Mouse (Mus musculus): ENCODE measurements around the gene Caap1. TPM values are rescaled to one million over a fixed set of nuclear protein-coding genes. Genes with fewer than 3 reads are reported as not detected.
A peak's percentile ranks its signal among the peaks of the same experiment; 100 is the strongest.

Caap1 gene
- polyA plus RNA-seq, 1 experiment from 2014 or later, result 25.3 TPM

DNA sequence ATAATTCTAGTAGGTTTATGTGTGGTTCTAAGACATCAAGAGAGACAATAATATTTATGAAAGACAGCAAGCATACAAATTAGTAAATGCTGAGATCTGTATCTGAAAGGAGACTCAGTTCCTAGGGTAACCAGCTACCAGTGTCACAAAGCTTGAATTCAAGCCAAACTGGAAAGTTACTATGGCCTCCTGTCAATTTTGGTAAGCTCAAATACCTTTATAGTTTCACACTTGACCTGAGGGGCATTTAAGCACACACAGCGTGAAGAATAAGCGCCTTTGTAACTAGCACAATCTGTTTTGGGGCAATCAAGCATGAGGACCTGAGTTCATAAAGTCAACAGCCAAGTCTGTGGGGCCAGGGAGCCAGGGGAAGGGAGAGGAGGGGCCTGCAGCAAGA, 2.7 kb upstream of the Caap1 start:
- H3K4me3 ChIP-seq, result no peak overlapping the region
- no peaks in the 10 kb centered on the region for H3K9me3 ChIP-seq (replicated peaks)

GRCm38 (mm10) chr4:94557145-94557544, 549 bp upstream of the Caap1 start:
- DNase-seq (ENCODE audit: low spot score), result no peak
- H3K4me1 ChIP-seq, result peaks cover 9% of the 10 kb centered on the region
- H3K27me3 ChIP-seq (ENCODE audit: low read depth, poor library complexity, severe bottlenecking), result no peaks in the 10 kb centered on the region
- H3K27ac ChIP-seq, result no peak overlapping the region
- peak overlapping the region; percentile 97 for H3K4me3 ChIP-seq
- no peaks in the 10 kb centered on the region for H3K36me3 ChIP-seq
- H3K9me3 ChIP-seq (replicated peaks), result no peaks in the 10 kb centered on the region
- WGBS, result 79% methylated on average over 7 of the region's 7 CpGs

More for the DNA sequence above, 2.7 kb upstream of the Caap1 start:
- DNase-seq (ENCODE audit: low spot score), result no peak
- 79% methylated on average over 2 of the region's 2 CpGs for WGBS
- Histone ChIP-seq H3K27ac (no peak overlapping the region), H3K27me3 (ENCODE audit: low read depth, poor library complexity, severe bottlenecking) (no peaks in the 10 kb centered on the region), H3K36me3 (no peaks in the 10 kb centered on the region), H3K4me1 (peaks cover 9% of the 10 kb centered on the region)

GRCm38 (mm10) chr4:94554955-94555494, 1.6 kb downstream of the Caap1 start:
- no peaks in the 10 kb centered on the region for H3K27me3 ChIP-seq (ENCODE audit: low read depth, poor library complexity, severe bottlenecking)
- H3K4me1 ChIP-seq, result peaks cover 9% of the 10 kb centered on the region
- peak overlapping the region; percentile 97 for H3K4me3 ChIP-seq
- 94% methylated on average over 5 of the region's 5 CpGs for WGBS
- H3K9me3 ChIP-seq (replicated peaks), result no peaks in the 10 kb centered on the region
- H3K27ac ChIP-seq, result no peak overlapping the region
- no peak for DNase-seq (ENCODE audit: low spot score)
- 0 out of 2 replicates have a peak, but pooled peaks cover 5% of the 10 kb centered on the region for H3K36me3 ChIP-seq

DNA sequence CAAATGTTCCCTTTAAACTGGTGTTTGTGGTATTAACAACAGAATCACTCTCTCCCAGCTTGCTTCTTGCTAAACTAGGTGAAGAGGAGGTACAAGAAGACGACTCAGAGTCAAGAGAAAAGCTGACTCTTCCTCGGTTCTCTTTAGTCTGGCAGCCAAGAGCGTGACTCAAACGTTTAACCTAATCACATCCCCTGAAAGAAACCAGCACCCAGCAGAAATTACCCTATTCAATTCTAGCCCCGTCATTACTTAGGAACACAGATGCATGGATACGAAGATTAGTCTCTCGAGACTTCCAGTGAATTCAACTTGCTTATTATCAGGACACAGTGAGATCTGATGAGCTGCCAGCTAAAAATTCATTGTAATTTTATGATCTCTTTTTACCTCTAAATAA, 12.3 kb downstream of the Caap1 start:
- Histone ChIP-seq H3K4me3 (no peak overlapping the region), H3K27me3 (ENCODE audit: low read depth, poor library complexity, severe bottlenecking) (no peaks in the 10 kb centered on the region)

GRCm38 (mm10) chr4:94543041-94543440, 13.6 kb downstream of the Caap1 start:
- H3K9me3 ChIP-seq (replicated peaks), result no peaks in the 10 kb centered on the region
- 90% methylated on average over 4 of the region's 4 CpGs for WGBS
- peaks cover 75% of the 10 kb centered on the region for H3K36me3 ChIP-seq
- DNase-seq (ENCODE audit: low spot score), result no peak
- H3K27me3 ChIP-seq (ENCODE audit: low read depth, poor library complexity, severe bottlenecking), result no peaks in the 10 kb centered on the region
- H3K4me1 ChIP-seq, result no peaks in the 10 kb centered on the region
- H3K4me3 ChIP-seq, result no peak overlapping the region
- H3K27ac ChIP-seq, result no peak overlapping the region

More for the DNA sequence above, 12.3 kb downstream of the Caap1 start:
- Histone ChIP-seq H3K9me3 (replicated peaks) (no peaks in the 10 kb centered on the region), H3K4me1 (no peaks in the 10 kb centered on the region), H3K27ac (no peak overlapping the region), H3K36me3 (peaks cover 65% of the 10 kb centered on the region)
- no peak for DNase-seq (ENCODE audit: low spot score)
- WGBS, result 89% methylated on average over 7 of the region's 7 CpGs

GRCm38 (mm10) chr4:94533205-94533604, 23.4 kb downstream of the Caap1 start:
- H3K4me1 ChIP-seq, result no peaks in the 10 kb centered on the region
- no peaks in the 10 kb centered on the region for H3K9me3 ChIP-seq (replicated peaks)
- no peak for DNase-seq (ENCODE audit: low spot score)

GRCm38 (mm10) chr4:94529448-94529847, 27.1 kb downstream of the Caap1 start:
- H3K27me3 ChIP-seq (ENCODE audit: low read depth, poor library complexity, severe bottlenecking), result no peaks in the 10 kb centered on the region
- no peak overlapping the region for H3K27ac ChIP-seq
- no peak for DNase-seq (ENCODE audit: low spot score)
- WGBS, result 90% methylated on average over 1 of the region's 1 CpGs
- H3K4me3 ChIP-seq, result no peak overlapping the region
- H3K4me1 ChIP-seq, result no peaks in the 10 kb centered on the region
- H3K9me3 ChIP-seq (replicated peaks), result no peaks in the 10 kb centered on the region
- H3K36me3 ChIP-seq, result 0 out of 2 replicates have a peak, but pooled peaks cover 4% of the 10 kb centered on the region

More at GRCm38 (mm10) chr4:94533205-94533604, 23.4 kb downstream of the Caap1 start:
- Histone ChIP-seq H3K27me3 (ENCODE audit: low read depth, poor library complexity, severe bottlenecking) (no peaks in the 10 kb centered on the region), H3K36me3 (peaks cover 24% of the 10 kb centered on the region), H3K27ac (no peak overlapping the region), H3K4me3 (no peak overlapping the region)

- Histone ChIP-seq H3K4me3 (no peak overlapping the region), H3K36me3 (0 out of 2 replicates have a peak, but pooled peaks cover 3% of the 10 kb centered on the region), H3K27me3 (ENCODE audit: low read depth, poor library complexity, severe bottlenecking) (no peaks in the 10 kb centered on the region), H3K27ac (no peak overlapping the region), H3K9me3 (replicated peaks) (no peaks in the 10 kb centered on the region), H3K4me1 (no peaks in the 10 kb centered on the region)
- DNase-seq (ENCODE audit: low spot score), result no peak
Observed at GRCm38 (mm10) chr4:94523321-94523720, 33.3 kb downstream of the Caap1 start.

DNA sequence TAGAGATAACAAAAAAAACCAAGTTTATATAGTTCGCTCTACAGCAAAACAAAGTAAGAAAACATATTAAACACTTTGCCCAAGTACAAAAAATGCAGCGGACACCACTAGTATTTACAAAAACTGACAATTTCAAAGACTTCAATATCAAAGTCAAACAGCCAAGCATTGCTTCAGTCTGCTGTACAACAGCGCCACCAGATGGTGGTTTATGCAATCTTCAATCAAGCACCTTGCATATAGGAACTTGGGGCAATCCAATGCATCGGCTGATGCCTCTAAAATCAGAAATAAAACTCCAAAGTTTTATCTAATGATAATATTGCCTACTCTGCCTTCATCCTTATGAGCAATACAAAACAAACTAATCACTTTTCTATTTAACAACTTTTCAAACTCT, 39.0 kb downstream of the Caap1 start:
- peaks cover 13% of the 10 kb centered on the region for H3K36me3 ChIP-seq
- no peak overlapping the region for H3K27ac ChIP-seq
- no peaks in the 10 kb centered on the region for H3K4me1 ChIP-seq
- no peak overlapping the region for H3K4me3 ChIP-seq
- 68% methylated on average over 4 of the region's 4 CpGs for WGBS
- no peaks in the 10 kb centered on the region for H3K9me3 ChIP-seq (replicated peaks)
- no peaks in the 10 kb centered on the region for H3K27me3 ChIP-seq (ENCODE audit: low read depth, poor library complexity, severe bottlenecking)
- peak; percentile 51 for DNase-seq (ENCODE audit: low spot score)

GRCm38 (mm10) chr4:94515366-94515765, 41.2 kb downstream of the Caap1 start:
- DNase-seq (ENCODE audit: low spot score), result no peak
- 81% methylated on average over 3 of the region's 3 CpGs for WGBS
- Histone ChIP-seq H3K4me1 (no peaks in the 10 kb centered on the region), H3K36me3 (peaks cover 27% of the 10 kb centered on the region), H3K4me3 (no peak overlapping the region), H3K9me3 (replicated peaks) (no peaks in the 10 kb centered on the region), H3K27me3 (ENCODE audit: low read depth, poor library complexity, severe bottlenecking) (no peaks in the 10 kb centered on the region), H3K27ac (no peak overlapping the region)

DNA sequence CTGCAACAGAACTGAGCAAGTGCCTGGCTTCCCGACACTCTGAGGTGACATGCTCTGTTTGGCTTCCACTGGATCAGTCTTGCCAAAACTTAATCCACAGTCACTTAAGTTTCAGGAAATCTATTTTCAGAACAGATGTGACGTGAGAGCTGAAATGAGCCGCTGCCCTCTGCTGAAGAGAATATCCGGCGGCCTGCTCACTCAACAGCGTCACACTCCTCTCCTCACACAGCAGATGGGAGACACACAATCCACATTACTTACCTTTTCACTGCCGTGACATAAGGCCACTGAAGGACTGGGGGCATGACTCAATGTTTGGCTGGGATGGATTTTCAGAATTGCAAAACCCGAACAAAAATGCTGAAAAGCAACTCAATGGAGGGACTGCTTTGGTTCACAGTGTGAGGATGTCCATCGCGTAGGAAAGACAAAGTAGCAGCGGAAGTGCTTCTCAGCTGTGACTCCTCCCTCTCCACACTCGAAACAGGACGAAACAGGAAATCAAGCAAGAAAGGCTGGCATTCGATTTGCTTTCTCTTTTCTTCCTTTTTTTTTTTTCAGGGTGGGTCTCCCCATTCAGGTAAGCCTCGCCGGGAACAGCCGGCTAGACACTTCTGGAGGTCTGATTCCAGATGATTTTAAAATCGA, 79.7 kb downstream of the Caap1 start:
- H3K36me3 ChIP-seq, result no peaks in the 10 kb centered on the region
- WGBS, result 86% methylated on average over 18 of the region's 18 CpGs
- no peak overlapping the region for H3K4me3 ChIP-seq
- H3K27ac ChIP-seq, result no peak overlapping the region
- no peak for DNase-seq (ENCODE audit: low spot score)
- H3K9me3 ChIP-seq (replicated peaks), result no peaks in the 10 kb centered on the region
- no peaks in the 10 kb centered on the region for H3K4me1 ChIP-seq
- no peaks in the 10 kb centered on the region for H3K27me3 ChIP-seq (ENCODE audit: low read depth, poor library complexity, severe bottlenecking)

DNA sequence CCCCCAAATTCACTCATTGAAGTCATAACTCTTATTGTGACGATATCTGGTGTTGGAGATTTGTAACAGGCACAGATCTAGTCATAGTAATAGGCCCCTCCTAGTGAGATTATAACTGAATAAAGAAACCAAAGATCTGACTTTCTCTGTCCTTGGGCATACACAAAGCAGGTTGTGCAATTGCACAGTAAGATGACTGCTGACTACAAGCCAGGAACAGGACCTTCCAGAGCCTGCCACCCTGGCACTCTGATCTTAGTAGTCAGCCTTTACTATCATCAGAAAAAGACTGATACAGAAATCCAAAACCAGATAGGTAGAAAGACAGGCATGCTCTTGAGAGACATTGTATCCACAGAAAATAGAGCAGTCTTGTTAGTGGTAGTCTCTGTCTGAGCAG, 83.3 kb downstream of the Caap1 start:
- H3K4me3 ChIP-seq, result no peak overlapping the region
- no peaks in the 10 kb centered on the region for H3K36me3 ChIP-seq
- H3K9me3 ChIP-seq (replicated peaks), result no peaks in the 10 kb centered on the region
- H3K4me1 ChIP-seq, result no peaks in the 10 kb centered on the region
- H3K27me3 ChIP-seq (ENCODE audit: low read depth, poor library complexity, severe bottlenecking), result no peaks in the 10 kb centered on the region
- H3K27ac ChIP-seq, result no peak overlapping the region
- WGBS, result 95% methylated on average over 1 of the region's 1 CpGs
- no peak for DNase-seq (ENCODE audit: low spot score)

DNA sequence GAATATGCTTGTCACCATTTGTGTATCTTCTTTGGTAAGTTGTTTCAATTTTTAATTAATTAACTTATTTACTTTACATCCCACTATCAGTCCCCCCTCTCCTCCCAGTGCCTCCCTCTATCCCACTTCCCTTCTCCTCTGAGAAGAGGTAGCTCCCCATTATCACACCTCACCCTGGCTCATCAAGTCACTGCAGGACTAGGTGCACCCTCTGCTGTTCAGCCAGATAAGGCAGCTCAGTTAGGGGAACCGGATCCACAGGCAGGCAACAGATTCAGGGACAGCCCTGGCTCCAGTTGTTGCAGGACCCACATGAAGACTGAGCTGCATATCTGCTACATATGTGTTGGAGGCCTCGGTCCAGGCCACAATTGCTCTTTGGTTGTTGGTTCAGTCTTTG, 97.2 kb downstream of the Caap1 start:
- no peak for DNase-seq (ENCODE audit: low spot score)
- 93% methylated on average over 2 of the region's 2 CpGs for WGBS
- no peak overlapping the region for H3K4me3 ChIP-seq
- H3K27ac ChIP-seq, result no peak overlapping the region
- no peaks in the 10 kb centered on the region for H3K9me3 ChIP-seq (replicated peaks)
- no peaks in the 10 kb centered on the region for H3K27me3 ChIP-seq (ENCODE audit: low read depth, poor library complexity, severe bottlenecking)
- H3K36me3 ChIP-seq, result peaks cover 3% of the 10 kb centered on the region; the same call in 1 of the 2 replicates
- H3K4me1 ChIP-seq, result no peaks in the 10 kb centered on the region

Data from limb, embryonic 10.5 days (tissue).